Mouse (Mus musculus) megakaryocyte-erythroid progenitor cell, adult 5-6 weeks (primary cell): ENCODE data around the gene Srd5a1. TPM values are rescaled to one million over a fixed set of nuclear protein-coding genes. Genes with fewer than 3 reads are reported as not detected.

Experiments used
- ATAC-seq: replicated peaks from 2 replicates; pipeline ENCODE4 v1.8.0; 2016; ENCODE audit warnings: mild to moderate bottlenecking, inconsistent platforms; ENCODE audit not compliant: severe bottlenecking, poor library complexity, low FRiP score, low TSS enrichment
- total RNA-seq, 2 experiments: library from RNA; stranded (forward) in 1 of 2; stranded (reverse) in 1 of 2; fragments of 200-1000, 215-1000 nt in 1 of 2; fragments of >200 nt in 1 of 2; fragmentation: Nextera tagmentation in 1 of 2; gene quantifications; 2 replicates each; pipeline ENCODE4 v1.2.3; 2014 to 2017

Gene Srd5a1
- total RNA-seq, 2 experiments from 2014 or later, result 3.0 to 4.7 TPM

- ATAC-seq, result no peak
These were observed 61.3 kb downstream of the Srd5a1 start for GRCm38 (mm10) chr13:69549980-69550379.

GRCm38 (mm10) chr13:69547488-69548180 lies 63.6 kb downstream of the Srd5a1 start:
- ATAC-seq, result no peak

- peak; percentile 87 for ATAC-seq
These were observed 66.2 kb downstream of the Srd5a1 start for GRCm38 (mm10) chr13:69545019-69545418.

- ATAC-seq, result no peak
These were observed 67.6 kb downstream of the Srd5a1 start for GRCm38 (mm10) chr13:69543595-69543994.

GRCm38 (mm10) chr13:69542571-69543352 lies 68.5 kb downstream of the Srd5a1 start:
- no peak for ATAC-seq

- no peak for ATAC-seq
These were observed 69.5 kb downstream of the Srd5a1 start for GRCm38 (mm10) chr13:69541776-69542175.

- ATAC-seq, result no peak
These were observed 70.0 kb downstream of the Srd5a1 start for GRCm38 (mm10) chr13:69541209-69541608.

GRCm38 (mm10) chr13:69538327-69538726 lies 72.9 kb downstream of the Srd5a1 start:
- no peak for ATAC-seq

GRCm38 (mm10) chr13:69537366-69537765 lies 73.9 kb downstream of the Srd5a1 start:
- no peak for ATAC-seq

GRCm38 (mm10) chr13:69536021-69536420 lies 75.2 kb downstream of the Srd5a1 start:
- no peak for ATAC-seq

GRCm38 (mm10) chr13:69534654-69535551 lies 76.3 kb downstream of the Srd5a1 start:
- peak; percentile 77 for ATAC-seq

GRCm38 (mm10) chr13:69534334-69534653 lies 76.9 kb downstream of the Srd5a1 start, which contains the start of gene Tent4a:
TSS of gene Tent4a (minus strand) at chr13:69534617.
- peak; percentile 64 for ATAC-seq

GRCm38 (mm10) chr13:69533405-69534333 lies 77.6 kb downstream of the Srd5a1 start, which contains the start of gene Nsun2:
TSS of gene Nsun2 (plus strand) at chr13:69533746.
- 0 out of 2 replicates have a peak, but pooled peaks have one; percentile 11 for ATAC-seq

- no peak for ATAC-seq
These were observed 78.3 kb downstream of the Srd5a1 start for GRCm38 (mm10) chr13:69532893-69533404.

- ATAC-seq, result no peak
These were observed 78.9 kb downstream of the Srd5a1 start for GRCm38 (mm10) chr13:69532101-69532892.

- ATAC-seq, result no peak
These were observed 79.8 kb downstream of the Srd5a1 start for GRCm38 (mm10) chr13:69531431-69531830.

- no peak for ATAC-seq
These were observed 80.3 kb downstream of the Srd5a1 start for GRCm38 (mm10) chr13:69530951-69531350.

GRCm38 (mm10) chr13:69530156-69530555 lies 81.1 kb downstream of the Srd5a1 start:
- no peak for ATAC-seq
